Mouse (Mus musculus) limb, embryonic 12.5 days (tissue): Measurements from ENCODE around the gene Tspan8. TPM values are rescaled to one million over a fixed set of nuclear protein-coding genes. Genes with fewer than 3 reads are reported as not detected.

ENCODE experiments used
- ATAC-seq: fragments of 200-750 bp; cut with Nextera tagmentation; 2 replicates; pipeline ENCODE4 v1.8.0; 2017; ENCODE audit warnings: low read depth, moderate TSS enrichment; ENCODE audit not compliant: insufficient number of reproducible peaks, insufficient read depth, low FRiP score, low TSS enrichment
- H3K27ac ChIP-seq: fragments of 300-500 bp; sonication (generic); 2 replicates; pipeline ENCODE4 v1.5.1; 2016; ENCODE audit warnings: mild to moderate bottlenecking, moderate library complexity
- H3K27me3 ChIP-seq: fragments of 300-500 bp; sonication (generic); 2 replicates; pipeline ENCODE4 v1.6.1; 2016; ENCODE audit warnings: mild to moderate bottlenecking, moderate library complexity
- H3K36me3 ChIP-seq: fragments of 300-500 bp; sonication (generic); 2 replicates; pipeline ENCODE4 v1.6.1; 2016; ENCODE audit warnings: mild to moderate bottlenecking, moderate library complexity
- H3K4me1 ChIP-seq: fragments of 300-500 bp; sonication (generic); replicated peaks from 2 replicates; pipeline ENCODE4 v1.6.1; 2016
- H3K4me2 ChIP-seq: fragments of 300-500 bp; sonication (generic); 2 replicates; pipeline ENCODE4 v1.6.1; 2016; ENCODE audit warnings: mild to moderate bottlenecking, moderate library complexity
- H3K4me3 ChIP-seq: fragments of 300-500 bp; sonication (generic); replicated peaks from 2 replicates; pipeline ENCODE4 v1.5.1; 2016; ENCODE audit warnings: mild to moderate bottlenecking
- H3K9ac ChIP-seq: fragments of 300-500 bp; sonication (generic); replicated peaks from 2 replicates; pipeline ENCODE4 v1.6.1; 2016; ENCODE audit warnings: mild to moderate bottlenecking, moderate library complexity
- H3K9me3 ChIP-seq: fragments of 300-500 bp; sonication (generic); 2 replicates; pipeline ENCODE4 v1.6.1; 2016; ENCODE audit warnings: mild to moderate bottlenecking, moderate library complexity
- WGBS: fragments of 180-500 bp; shearing (Covaris S2); methylation state at CpG from one replicate; pipeline ENCODE4 v1.1.7; 2016; 5-methylcytosine and 5-hydroxymethylcytosine counted together
- polyA plus RNA-seq: library from polyadenylated mRNA; unstranded; fragments of >200 nt; fragmentation: Nextera tagmentation; extraction: Ambion mirVana; gene quantifications from 2 replicates; pipeline ENCODE4 v1.2.1, GENCODE M21; 2016

Tspan8 gene
- polyA plus RNA-seq, 1 experiment from 2014 or later: 1.1 TPM

GRCm38 (mm10) chr10:115834017-115834416 lies 17.4 kb downstream of the Tspan8 start:
- no peak overlapping the region for H3K4me2 ChIP-seq
- H3K9me3 ChIP-seq: no peaks in the 10 kb centered on the region
- ATAC-seq: no peak
- WGBS: 71% methylated on average over 6 of the region's 6 CpGs
- no peak overlapping the region for H3K27ac ChIP-seq
- peaks cover 24% of the 10 kb centered on the region; the same call in 1 of the 2 replicates for H3K4me1 ChIP-seq
- H3K9ac ChIP-seq: no peak overlapping the region
- H3K36me3 ChIP-seq: no peaks in the 10 kb centered on the region
- no peaks in the 10 kb centered on the region for H3K27me3 ChIP-seq
- no peak overlapping the region for H3K4me3 ChIP-seq

- 28% methylated on average over 18 of the region's 18 CpGs for WGBS
- ATAC-seq: no peak
- Histone ChIP-seq H3K4me2 (peak overlapping the region; percentile 44), H3K4me1 (peaks cover 8% of the 10 kb centered on the region; the same call in 1 of the 2 replicates), H3K27me3 (no peaks in the 10 kb centered on the region), H3K9ac (no peak overlapping the region), H3K4me3 (no peak overlapping the region), H3K9me3 (no peaks in the 10 kb centered on the region), H3K27ac (no peak overlapping the region), H3K36me3 (no peaks in the 10 kb centered on the region)
Measured at GRCm38 (mm10) chr10:115846930-115847329, 30.3 kb downstream of the Tspan8 start.

GRCm38 (mm10) chr10:115848511-115848910 lies 31.9 kb downstream of the Tspan8 start:
- 87% methylated on average over 1 of the region's 1 CpGs for WGBS
- no peak for ATAC-seq
- H3K4me3 ChIP-seq: no peak overlapping the region
- H3K4me1 ChIP-seq: peaks cover 8% of the 10 kb centered on the region; the same call in 1 of the 2 replicates
- H3K9me3 ChIP-seq: no peaks in the 10 kb centered on the region
- no peak overlapping the region for H3K27ac ChIP-seq
- no peak overlapping the region for H3K4me2 ChIP-seq
- no peaks in the 10 kb centered on the region for H3K36me3 ChIP-seq
- no peak overlapping the region for H3K9ac ChIP-seq
- H3K27me3 ChIP-seq: no peaks in the 10 kb centered on the region

GRCm38 (mm10) chr10:115860210-115860880 lies 43.7 kb downstream of the Tspan8 start:
- Histone ChIP-seq H3K9me3 (no peaks in the 10 kb centered on the region), H3K4me3 (no peak overlapping the region), H3K9ac (no peak overlapping the region), H3K4me2 (peak overlapping the region; percentile 19; the same call in 1 of the 2 replicates), H3K27ac (no peak overlapping the region), H3K4me1 (peaks cover 13% of the 10 kb centered on the region), H3K36me3 (no peaks in the 10 kb centered on the region), H3K27me3 (no peaks in the 10 kb centered on the region)
- peak; percentile 47; the same call in 1 of the 2 replicates for ATAC-seq
- 38% methylated on average over 15 of the region's 15 CpGs for WGBS

- no peaks in the 10 kb centered on the region for H3K36me3 ChIP-seq
Measured at GRCm38 (mm10) chr10:115861967-115862366, 45.3 kb downstream of the Tspan8 start.

GRCm38 (mm10) chr10:115882757-115883156 lies 66.1 kb downstream of the Tspan8 start:
- Histone ChIP-seq H3K4me3 (no peak overlapping the region), H3K27me3 (no peaks in the 10 kb centered on the region), H3K4me2 (no peak overlapping the region), H3K4me1 (0 out of 2 replicates have a peak, but pooled peaks cover 2% of the 10 kb centered on the region), H3K9ac (no peak overlapping the region), H3K36me3 (no peaks in the 10 kb centered on the region), H3K27ac (no peak overlapping the region), H3K9me3 (no peaks in the 10 kb centered on the region)
- 94% methylated on average over 5 of the region's 5 CpGs for WGBS
- no peak for ATAC-seq

More at GRCm38 (mm10) chr10:115861967-115862366, 45.3 kb downstream of the Tspan8 start:
- H3K4me2 ChIP-seq: no peak overlapping the region
- H3K27me3 ChIP-seq: no peaks in the 10 kb centered on the region
- H3K27ac ChIP-seq: no peak overlapping the region
- H3K9me3 ChIP-seq: no peaks in the 10 kb centered on the region
- WGBS: 55% methylated on average over 5 of the region's 5 CpGs
- no peak overlapping the region for H3K4me3 ChIP-seq
- no peak overlapping the region for H3K9ac ChIP-seq
- H3K4me1 ChIP-seq: peaks cover 13% of the 10 kb centered on the region
- no peak for ATAC-seq

- no peaks in the 10 kb centered on the region for H3K9me3 ChIP-seq
- no peaks in the 10 kb centered on the region for H3K4me1 ChIP-seq
- no peak for ATAC-seq
- H3K27ac ChIP-seq: no peak overlapping the region
- WGBS: 43% methylated on average over 4 of the region's 4 CpGs
- no peak overlapping the region for H3K4me2 ChIP-seq
- H3K9ac ChIP-seq: no peak overlapping the region
- H3K4me3 ChIP-seq: no peak overlapping the region
- H3K27me3 ChIP-seq: no peaks in the 10 kb centered on the region
- H3K36me3 ChIP-seq: no peaks in the 10 kb centered on the region
Measured at GRCm38 (mm10) chr10:115891924-115892323, 75.3 kb downstream of the Tspan8 start.

- Histone ChIP-seq H3K4me3 (no peak overlapping the region), H3K4me2 (no peak overlapping the region), H3K27me3 (no peaks in the 10 kb centered on the region), H3K9ac (no peak overlapping the region), H3K4me1 (no peaks in the 10 kb centered on the region), H3K36me3 (no peaks in the 10 kb centered on the region), H3K27ac (no peak overlapping the region), H3K9me3 (no peaks in the 10 kb centered on the region)
- WGBS: 68% methylated on average over 6 of the region's 6 CpGs
- no peak for ATAC-seq
Measured at GRCm38 (mm10) chr10:115892973-115893372, 76.3 kb downstream of the Tspan8 start.

- Histone ChIP-seq H3K4me2 (no peak overlapping the region), H3K27me3 (no peaks in the 10 kb centered on the region), H3K27ac (no peak overlapping the region), H3K4me3 (no peak overlapping the region), H3K36me3 (no peaks in the 10 kb centered on the region), H3K9ac (no peak overlapping the region), H3K4me1 (no peaks in the 10 kb centered on the region), H3K9me3 (no peaks in the 10 kb centered on the region)
- no peak for ATAC-seq
- 93% methylated on average over 5 of the region's 5 CpGs for WGBS
Measured at GRCm38 (mm10) chr10:115894045-115894444, 77.4 kb downstream of the Tspan8 start.

GRCm38 (mm10) chr10:115896764-115897163 lies 80.1 kb downstream of the Tspan8 start:
- Histone ChIP-seq H3K27ac (no peak overlapping the region), H3K4me2 (no peak overlapping the region)

GRCm38 (mm10) chr10:115897235-115897634 lies 80.6 kb downstream of the Tspan8 start:
- ATAC-seq: no peak
- Histone ChIP-seq H3K9ac (no peak overlapping the region), H3K9me3 (no peaks in the 10 kb centered on the region), H3K27ac (no peak overlapping the region), H3K36me3 (no peaks in the 10 kb centered on the region), H3K4me2 (no peak overlapping the region), H3K27me3 (no peaks in the 10 kb centered on the region), H3K4me3 (no peak overlapping the region), H3K4me1 (no peaks in the 10 kb centered on the region)
- 67% methylated on average over 7 of the region's 7 CpGs for WGBS

More at GRCm38 (mm10) chr10:115896764-115897163, 80.1 kb downstream of the Tspan8 start:
- Histone ChIP-seq H3K9ac (no peak overlapping the region), H3K4me3 (no peak overlapping the region), H3K9me3 (no peaks in the 10 kb centered on the region), H3K27me3 (no peaks in the 10 kb centered on the region), H3K36me3 (no peaks in the 10 kb centered on the region), H3K4me1 (no peaks in the 10 kb centered on the region)
- no peak for ATAC-seq
